Mouse (Mus musculus) ES-Bruce4 (cell line): ENCODE measurements at regions not wholly inside any gene's neighbourhood (a gene's known extent, or its start where the extent isn't known, plus 50 kb on each side); places are given as distances from the start of the nearest gene placed in this dataset.
A peak's percentile ranks its signal among the peaks of the same experiment; 100 is the strongest.

Experiments
- H3K27ac ChIP-seq: 2 replicates; pipeline ENCODE4 v1.5.1; 2012; ENCODE audit warnings: low read length, inconsistent platforms; ENCODE audit not compliant: insufficient read depth
- H3K27me3 ChIP-seq: 2 replicates; pipeline ENCODE4 v1.6.1; 2012; ENCODE audit warnings: mild to moderate bottlenecking, low read length, inconsistent platforms; ENCODE audit not compliant: control insufficient read depth, poor library complexity, insufficient read depth, severe bottlenecking
- H3K36me3 ChIP-seq: 2 replicates; pipeline ENCODE4 v1.6.1; 2012; ENCODE audit warnings: inconsistent platforms, mild to moderate bottlenecking, low read length, moderate library complexity; ENCODE audit not compliant: control insufficient read depth, poor library complexity, insufficient read depth, severe bottlenecking
- H3K4me1 ChIP-seq: one replicate; pipeline ENCODE4 v1.8.1; 2011; ENCODE audit warnings: low read length; ENCODE audit not compliant: control insufficient read depth, insufficient read depth
- H3K4me3 ChIP-seq: 2 replicates; pipeline ENCODE4 v1.5.1; 2011; ENCODE audit warnings: low read depth, mild to moderate bottlenecking, low read length
- H3K9ac ChIP-seq: 2 replicates; pipeline ENCODE4 v1.6.1; 2012; ENCODE audit warnings: low read depth, mild to moderate bottlenecking, inconsistent platforms; ENCODE audit not compliant: poor library complexity, severe bottlenecking
- H3K9me3 ChIP-seq: replicated peaks from 2 replicates; pipeline ENCODE4 v1.6.1; 2012; ENCODE audit warnings: mild to moderate bottlenecking, low read length, inconsistent platforms; ENCODE audit not compliant: control insufficient read depth, poor library complexity, insufficient read depth, severe bottlenecking
- CTCF ChIP-seq: IDR thresholded peaks from one replicate; pipeline ENCODE4 v1.8.1; 2011; ENCODE audit warnings: low read depth, low read length
- EP300 ChIP-seq: IDR thresholded peaks from 2 replicates; pipeline ENCODE4 v1.6.1; 2011; ENCODE audit warnings: low read depth, low read length; ENCODE audit not compliant: insufficient read depth
- POLR2A ChIP-seq: IDR thresholded peaks from one replicate; pipeline ENCODE4 v1.8.1; 2011; ENCODE audit warnings: low read length; ENCODE audit not compliant: insufficient read depth

DNA sequence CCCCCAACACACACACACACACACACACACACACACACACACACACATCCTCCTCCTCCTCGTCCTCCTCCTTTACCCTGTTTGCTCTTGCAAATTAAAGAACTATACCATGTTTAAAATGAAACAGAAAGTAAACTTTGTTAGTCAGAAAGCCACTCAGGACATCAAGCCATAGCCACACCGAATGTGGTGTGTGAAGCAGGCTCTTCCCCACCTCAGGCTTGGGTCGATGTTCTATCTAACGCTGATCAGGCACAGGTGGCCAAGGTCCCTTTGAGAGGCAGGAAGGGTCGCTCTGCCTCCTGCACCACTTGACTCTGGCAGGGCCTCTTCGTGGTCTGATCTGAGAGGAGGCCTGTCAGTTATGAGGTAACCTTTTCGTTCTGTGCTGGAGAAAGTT is 156.9 kb upstream of the Irx1 start:
- no peaks in the 10 kb centered on the region for H3K9me3 ChIP-seq
- no peak overlapping the region for H3K9ac ChIP-seq
- H3K4me3 ChIP-seq: no peak overlapping the region
- H3K36me3 ChIP-seq: no peaks in the 10 kb centered on the region
- H3K27ac ChIP-seq: no peak overlapping the region
- H3K4me1 ChIP-seq: no peaks in the 10 kb centered on the region
- no peaks in the 10 kb centered on the region for H3K27me3 ChIP-seq
- TF ChIP-seq CTCF (no peak), POLR2A (no peak)

DNA sequence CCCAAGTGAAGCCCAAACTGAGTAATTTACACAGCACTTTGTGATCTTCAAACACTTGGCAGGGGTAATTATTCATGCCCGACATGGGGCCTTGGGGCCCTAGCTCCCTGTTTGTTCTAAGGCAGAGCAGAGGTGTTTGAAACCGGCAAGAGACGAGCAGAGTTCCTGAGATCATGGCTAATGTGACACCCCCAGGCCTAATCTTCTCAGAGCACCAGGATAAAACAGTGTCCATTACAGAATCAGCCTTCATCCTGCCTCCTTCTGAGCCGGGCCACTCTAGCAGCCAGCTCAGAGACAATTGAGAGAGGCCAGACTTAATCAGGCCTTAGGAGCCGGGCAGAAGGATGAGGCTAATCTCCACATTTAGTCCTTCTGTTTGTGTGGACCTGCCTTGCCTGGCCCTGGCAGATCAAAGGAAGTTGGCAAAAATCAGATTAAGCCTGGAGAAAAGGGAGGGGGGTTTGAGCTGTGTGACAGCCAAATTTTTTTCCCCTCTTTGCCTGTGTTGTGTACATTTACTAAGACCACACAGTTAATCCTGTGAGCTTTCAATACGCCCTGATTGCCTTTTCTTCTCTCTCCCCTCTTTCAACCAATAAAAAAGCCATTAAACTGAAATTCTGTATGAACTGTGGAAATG is 157.5 kb upstream of the Irx1 start:
- no peaks in the 10 kb centered on the region for H3K27me3 ChIP-seq
- H3K4me3 ChIP-seq: no peak overlapping the region
- no peak overlapping the region for H3K27ac ChIP-seq
- no peaks in the 10 kb centered on the region for H3K9me3 ChIP-seq
- TF ChIP-seq CTCF: no peak
- TF ChIP-seq EP300: no peak
- TF ChIP-seq POLR2A: no peak
- no peaks in the 10 kb centered on the region for H3K36me3 ChIP-seq
- no peaks in the 10 kb centered on the region for H3K4me1 ChIP-seq
- H3K9ac ChIP-seq: no peak overlapping the region

DNA sequence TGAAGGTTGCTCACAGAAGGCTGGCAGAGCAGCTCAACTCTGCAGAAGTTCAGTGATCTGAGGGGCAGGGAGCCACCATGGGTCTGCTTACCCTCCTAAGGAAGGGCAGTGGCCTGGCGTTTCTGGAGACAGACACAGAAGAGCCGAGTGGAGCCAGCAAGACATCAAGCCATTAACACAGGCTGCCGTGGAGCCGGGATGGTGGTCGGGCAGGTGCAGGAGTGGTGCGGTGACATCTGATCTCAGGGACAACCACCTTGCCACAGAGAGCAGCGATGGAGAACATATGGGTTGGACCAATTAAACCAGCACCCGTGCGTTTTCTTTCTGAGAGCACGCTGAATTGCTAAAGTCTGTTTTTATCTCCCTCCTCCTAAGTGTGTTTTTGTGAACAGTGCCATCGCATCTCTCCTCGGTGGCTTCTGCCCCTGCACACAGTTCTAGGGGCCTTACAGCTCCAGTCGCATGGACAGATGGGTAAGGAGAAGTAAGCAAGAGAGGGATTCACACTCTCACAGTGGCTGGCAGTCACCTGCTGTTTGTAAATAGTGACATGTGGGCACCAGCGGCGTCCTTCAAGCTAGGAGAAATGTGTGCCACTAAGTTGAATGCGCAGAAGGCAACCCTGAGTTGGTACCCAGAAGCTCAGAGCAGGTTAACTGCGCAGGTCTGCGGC is 158.2 kb upstream of the Irx1 start:
- TF ChIP-seq POLR2A (no peak), CTCF (no peak), EP300 (no peak)
- H3K36me3 ChIP-seq: no peaks in the 10 kb centered on the region
- no peaks in the 10 kb centered on the region for H3K9me3 ChIP-seq
- no peak overlapping the region for H3K9ac ChIP-seq
- H3K27me3 ChIP-seq: no peaks in the 10 kb centered on the region
- H3K4me1 ChIP-seq: no peaks in the 10 kb centered on the region
- H3K4me3 ChIP-seq: peak overlapping the region; percentile 24
- no peak overlapping the region for H3K27ac ChIP-seq

DNA sequence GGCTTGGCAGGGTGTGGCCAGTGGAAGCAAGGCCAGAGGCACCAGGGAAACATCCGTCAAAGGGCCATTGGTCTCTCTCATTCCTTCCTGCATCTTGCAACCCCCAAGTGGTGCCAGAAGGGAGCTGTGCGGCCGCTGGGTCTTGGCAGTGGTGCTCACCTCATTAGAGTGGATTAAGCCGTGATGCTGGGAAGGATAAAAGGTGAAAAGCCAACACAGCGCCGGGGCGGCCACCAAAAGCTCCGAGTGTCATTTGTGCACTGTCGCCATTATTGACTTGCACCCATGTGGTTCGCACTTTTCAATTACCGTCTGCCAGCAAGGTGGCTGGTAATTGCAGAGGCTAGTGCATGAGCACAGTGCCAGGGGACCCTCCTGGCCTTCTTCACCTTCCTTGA is 158.7 kb upstream of the Irx1 start:
- no peaks in the 10 kb centered on the region for H3K9me3 ChIP-seq
- no peak overlapping the region for H3K27ac ChIP-seq
- no peaks in the 10 kb centered on the region for H3K36me3 ChIP-seq
- no peaks in the 10 kb centered on the region for H3K27me3 ChIP-seq
- no peaks in the 10 kb centered on the region for H3K4me1 ChIP-seq
- no peak for TF ChIP-seq CTCF
- TF ChIP-seq POLR2A: no peak
- no peak for TF ChIP-seq EP300
- H3K4me3 ChIP-seq: peak overlapping the region; percentile 24
- H3K9ac ChIP-seq: no peak overlapping the region

DNA sequence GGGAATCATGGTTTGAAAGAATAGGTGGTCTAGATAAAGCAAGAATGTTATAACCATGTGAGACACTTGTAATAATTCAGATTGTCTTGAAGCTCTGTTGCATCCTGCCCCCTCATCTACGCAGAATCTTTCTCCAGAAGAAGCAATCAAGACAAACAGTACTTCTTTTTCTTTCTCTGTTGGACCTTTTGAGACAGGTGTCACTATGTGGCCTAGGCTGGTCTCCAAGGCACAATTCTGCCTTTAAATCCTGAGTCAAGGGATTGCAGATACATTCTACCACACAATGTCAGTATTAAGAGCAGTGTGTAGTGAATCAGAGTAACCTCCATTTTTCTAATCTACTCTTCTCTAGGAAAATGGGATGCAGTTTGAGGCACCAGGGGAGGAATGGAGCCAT is 164.8 kb upstream of the Irx1 start:
- H3K27me3 ChIP-seq: no peaks in the 10 kb centered on the region
- TF ChIP-seq POLR2A: no peak
- TF ChIP-seq CTCF: no peak
- TF ChIP-seq EP300: no peak
- H3K4me3 ChIP-seq: no peak overlapping the region

DNA sequence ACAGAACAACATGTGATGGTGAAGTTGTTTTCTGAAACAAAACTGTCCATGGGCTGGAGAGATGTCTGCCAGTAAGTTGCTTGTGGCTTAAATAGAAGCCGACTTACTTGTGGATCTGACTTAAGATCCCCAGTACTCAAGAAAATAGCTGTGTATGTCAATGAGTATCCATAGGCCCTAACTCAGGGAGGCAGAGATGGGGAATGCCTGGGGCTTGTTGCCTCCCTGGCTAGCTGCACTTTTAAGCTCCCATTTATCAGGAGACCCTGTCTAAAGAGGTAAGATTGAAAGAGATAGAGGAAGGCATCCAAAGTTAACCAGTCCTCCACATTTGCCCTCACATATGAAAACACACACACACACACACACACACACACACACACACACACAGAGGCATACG is 167.8 kb upstream of the Irx1 start:
- H3K4me3 ChIP-seq: no peak overlapping the region

More for the DNA sequence above, 164.8 kb upstream of the Irx1 start:
- no peaks in the 10 kb centered on the region for H3K36me3 ChIP-seq
- no peak overlapping the region for H3K27ac ChIP-seq
- H3K4me1 ChIP-seq: no peaks in the 10 kb centered on the region
- no peaks in the 10 kb centered on the region for H3K9me3 ChIP-seq
- H3K9ac ChIP-seq: no peak overlapping the region

More for the DNA sequence above, 167.8 kb upstream of the Irx1 start:
- Histone ChIP-seq H3K36me3 (no peaks in the 10 kb centered on the region), H3K4me1 (no peaks in the 10 kb centered on the region), H3K9ac (no peak overlapping the region), H3K27me3 (no peaks in the 10 kb centered on the region), H3K9me3 (no peaks in the 10 kb centered on the region), H3K27ac (no peak overlapping the region)
- TF ChIP-seq POLR2A (no peak), CTCF (no peak), EP300 (no peak)
